Mouse (Mus musculus) forebrain, embryonic 15.5 days (tissue): ENCODE measurements around the gene Tbcc. TPM values are rescaled to one million over a fixed set of nuclear protein-coding genes. Genes with fewer than 3 reads are reported as not detected.

ENCODE experiments used
- ATAC-seq: fragments of 200-750 bp; cut with Nextera tagmentation; replicated peaks from 2 replicates; pipeline ENCODE4 v1.8.0; 2017; ENCODE audit warnings: mild to moderate bottlenecking, moderate TSS enrichment, moderate library complexity
- H3K27ac ChIP-seq: fragments of 300-500 bp; sonication (generic); replicated peaks from 2 replicates; pipeline ENCODE4 v1.5.1; 2015; ENCODE audit warnings: mild to moderate bottlenecking, inconsistent platforms
- H3K27me3 ChIP-seq: fragments of 300-500 bp; sonication (generic); 2 replicates; pipeline ENCODE4 v1.6.1; 2015; ENCODE audit warnings: inconsistent platforms
- H3K36me3 ChIP-seq: fragments of 300-500 bp; sonication (generic); 2 replicates; pipeline ENCODE4 v1.6.1; 2015; ENCODE audit warnings: mild to moderate bottlenecking, inconsistent platforms
- H3K4me1 ChIP-seq: fragments of 300-500 bp; sonication (generic); 2 replicates; pipeline ENCODE4 v1.6.1; 2015; ENCODE audit warnings: inconsistent platforms
- H3K4me2 ChIP-seq: fragments of 300-500 bp; sonication (generic); replicated peaks from 2 replicates; pipeline ENCODE4 v1.6.1; 2015; ENCODE audit warnings: mild to moderate bottlenecking, inconsistent platforms
- H3K4me3 ChIP-seq: fragments of 300-500 bp; sonication (generic); 2 replicates; pipeline ENCODE4 v1.5.1; 2015; ENCODE audit warnings: mild to moderate bottlenecking, inconsistent platforms
- H3K9ac ChIP-seq: fragments of 300-500 bp; sonication (generic); replicated peaks from 2 replicates; pipeline ENCODE4 v1.6.1; 2015; ENCODE audit warnings: mild to moderate bottlenecking, inconsistent platforms
- H3K9me3 ChIP-seq: fragments of 300-500 bp; sonication (generic); 2 replicates; pipeline ENCODE4 v1.6.1; 2016; ENCODE audit warnings: inconsistent platforms
- WGBS: fragments of 180-500 bp; shearing (Covaris S2); methylation state at CpG from one replicate; pipeline ENCODE4 v1.1.7; 2015; ENCODE audit warnings: mixed read lengths; 5-methylcytosine and 5-hydroxymethylcytosine counted together
- polyA plus RNA-seq: library from polyadenylated mRNA; unstranded; fragments of >200 nt; fragmentation: Nextera tagmentation; extraction: Ambion mirVana; gene quantifications from 2 replicates; pipeline ENCODE4 v1.2.1, GENCODE M21; 2015

The Tbcc gene
- polyA plus RNA-seq, 1 experiment from 2014 or later = 65.9 TPM

DNA sequence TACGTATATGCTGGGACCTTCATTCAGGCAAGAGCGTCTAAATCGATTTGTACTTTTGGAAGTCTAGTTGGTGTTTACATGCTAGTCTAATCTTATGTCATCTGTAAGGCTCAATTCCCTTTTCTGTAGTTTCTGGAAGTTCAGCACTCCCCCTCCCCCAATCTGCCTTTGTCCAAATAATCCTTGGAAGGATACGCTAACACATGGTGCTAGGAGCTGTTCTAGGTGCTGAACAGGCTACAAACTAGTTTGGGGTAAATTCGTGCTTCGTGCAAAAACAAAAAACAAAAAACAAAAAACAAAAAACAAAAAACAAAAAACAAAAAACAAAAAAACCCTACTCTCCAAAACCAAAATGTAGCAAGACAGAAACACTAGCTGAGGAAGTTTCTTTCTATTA lies 30.4 kb downstream of the Tbcc start:
- Histone ChIP-seq H3K9me3 (no peaks in the 10 kb centered on the region), H3K36me3 (no peaks in the 10 kb centered on the region), H3K4me3 (no peak overlapping the region), H3K27ac (no peak overlapping the region), H3K9ac (no peak overlapping the region), H3K27me3 (no peaks in the 10 kb centered on the region), H3K4me1 (no peaks in the 10 kb centered on the region), H3K4me2 (no peak overlapping the region)
- ATAC-seq = no peak
- WGBS = 59% methylated on average over 6 of the region's 6 CpGs

DNA sequence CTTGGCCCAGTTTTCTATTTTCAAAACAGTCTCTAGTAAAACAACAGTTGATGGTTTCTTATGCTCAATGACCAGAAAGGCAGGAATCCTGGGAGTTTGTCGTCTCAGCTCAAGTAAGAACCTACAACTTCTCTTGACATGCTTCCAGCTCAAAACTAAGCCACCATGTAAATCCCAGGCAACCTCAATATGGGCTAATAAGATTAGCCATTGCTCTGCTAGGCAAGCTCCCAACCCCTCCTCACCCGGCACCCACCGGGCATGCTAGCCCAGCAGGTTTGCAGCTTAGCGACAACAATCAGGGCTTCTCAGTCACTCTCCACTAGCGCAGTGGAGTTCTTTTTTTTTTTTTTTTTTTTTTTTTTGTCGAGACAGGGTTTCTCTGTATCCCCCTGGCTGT lies 35.7 kb downstream of the Tbcc start:
- Histone ChIP-seq H3K27ac (no peak overlapping the region), H3K36me3 (peaks cover 19% of the 10 kb centered on the region), H3K27me3 (no peaks in the 10 kb centered on the region), H3K9ac (no peak overlapping the region), H3K4me2 (no peak overlapping the region), H3K4me3 (no peak overlapping the region), H3K4me1 (no peaks in the 10 kb centered on the region), H3K9me3 (no peaks in the 10 kb centered on the region)
- ATAC-seq = no peak
- 45% methylated on average over 6 of the region's 6 CpGs for WGBS

DNA sequence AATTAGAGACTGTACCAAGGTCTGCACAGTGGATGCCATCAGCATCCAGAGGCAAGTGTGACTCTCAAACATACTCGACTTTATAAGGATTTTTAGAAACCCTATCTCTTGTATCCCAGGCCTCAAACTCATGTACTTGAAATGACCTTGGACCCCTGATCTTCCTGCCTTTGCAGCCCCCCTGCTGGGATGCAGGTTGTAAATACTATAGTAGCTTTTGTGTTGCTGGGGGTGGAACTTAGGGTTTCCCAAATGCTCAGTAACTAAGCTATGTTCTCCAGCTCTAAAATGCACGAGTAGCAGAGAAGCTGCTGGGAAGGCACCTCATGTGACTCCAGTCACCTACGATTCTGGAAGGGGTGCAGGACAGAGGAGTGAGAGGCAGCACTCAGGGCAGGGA lies 36.5 kb downstream of the Tbcc start:
- H3K4me3 ChIP-seq = no peak overlapping the region
- H3K4me1 ChIP-seq = no peaks in the 10 kb centered on the region
- peaks cover 27% of the 10 kb centered on the region for H3K36me3 ChIP-seq
- H3K27me3 ChIP-seq = no peaks in the 10 kb centered on the region
- H3K4me2 ChIP-seq = no peak overlapping the region
- H3K9ac ChIP-seq = no peak overlapping the region
- H3K9me3 ChIP-seq = no peaks in the 10 kb centered on the region
- 77% methylated on average over 3 of the region's 3 CpGs for WGBS
- no peak for ATAC-seq
- H3K27ac ChIP-seq = no peak overlapping the region

DNA sequence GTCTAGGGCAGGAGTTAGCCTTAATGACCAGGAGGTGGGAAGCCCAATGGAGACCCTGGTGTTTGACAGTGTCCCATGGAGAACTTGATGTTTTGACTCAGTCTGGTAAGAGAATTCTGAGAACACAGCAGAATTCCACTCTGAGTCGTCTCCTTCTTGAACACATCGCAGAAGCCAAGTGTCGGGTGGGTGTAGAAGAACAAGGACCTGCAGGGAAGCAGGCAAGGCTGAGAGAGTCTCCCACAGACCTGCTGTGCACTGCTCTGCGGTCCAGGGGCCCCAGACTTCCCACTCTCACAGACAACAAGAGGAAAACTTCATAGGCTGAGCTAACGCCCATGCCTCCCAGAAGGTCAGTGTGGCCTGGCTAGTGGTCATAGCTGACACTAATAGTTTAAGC lies 37.3 kb downstream of the Tbcc start:
- no peaks in the 10 kb centered on the region for H3K4me1 ChIP-seq
- WGBS = 94% methylated on average over 5 of the region's 5 CpGs
- no peak overlapping the region for H3K4me2 ChIP-seq
- H3K27ac ChIP-seq = no peak overlapping the region
- no peak overlapping the region for H3K4me3 ChIP-seq
- no peak overlapping the region for H3K9ac ChIP-seq
- no peak for ATAC-seq
- no peaks in the 10 kb centered on the region for H3K9me3 ChIP-seq
- H3K27me3 ChIP-seq = no peaks in the 10 kb centered on the region
- H3K36me3 ChIP-seq = peaks cover 35% of the 10 kb centered on the region

DNA sequence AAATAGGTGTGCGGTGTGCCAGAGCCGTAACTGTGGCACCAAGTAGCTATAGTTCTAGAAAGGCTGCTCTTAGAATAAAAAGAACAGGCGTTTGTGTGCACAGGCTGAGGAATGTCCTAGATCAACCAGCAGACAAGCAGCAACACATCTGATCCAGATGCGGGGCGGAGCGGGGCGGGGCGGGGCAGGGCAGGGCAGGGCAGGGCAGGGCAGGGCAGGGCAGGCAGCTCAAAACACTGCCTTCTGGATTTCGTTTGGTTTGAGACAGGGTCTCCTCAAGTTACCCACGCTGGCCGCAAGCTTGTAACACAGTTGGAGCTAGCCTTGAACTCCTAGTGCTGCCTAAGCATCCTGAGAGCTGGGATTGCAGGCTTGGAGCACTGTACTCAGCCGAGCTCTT lies 38.8 kb downstream of the Tbcc start:
- 86% methylated on average over 12 of the region's 12 CpGs for WGBS
- no peak overlapping the region for H3K9ac ChIP-seq
- H3K36me3 ChIP-seq = peaks cover 50% of the 10 kb centered on the region

DNA sequence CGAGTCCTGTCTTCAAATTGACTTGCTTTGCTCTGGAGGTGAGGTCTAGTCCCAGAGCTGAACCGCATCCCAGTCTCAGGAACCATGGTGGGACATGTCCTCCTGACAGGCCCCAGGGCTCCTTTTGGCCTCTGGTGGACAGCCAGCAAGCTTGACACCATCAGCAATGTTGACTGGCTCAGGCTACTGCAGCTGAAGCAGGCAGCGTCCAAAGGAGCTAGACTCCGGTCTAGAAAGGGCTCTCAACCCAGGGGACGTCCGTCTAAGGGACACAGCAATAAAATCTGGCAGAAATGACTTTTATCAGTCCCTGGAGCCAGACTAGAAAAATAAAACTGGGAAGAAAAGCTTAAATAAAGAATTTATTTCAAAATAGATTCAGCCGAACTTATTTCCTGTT lies 39.4 kb downstream of the Tbcc start:
- no peak overlapping the region for H3K27ac ChIP-seq
- no peak for ATAC-seq

More for the DNA sequence above, 38.8 kb downstream of the Tbcc start:
- Histone ChIP-seq H3K4me2 (no peak overlapping the region), H3K27ac (no peak overlapping the region), H3K27me3 (no peaks in the 10 kb centered on the region), H3K9me3 (no peaks in the 10 kb centered on the region), H3K4me3 (no peak overlapping the region), H3K4me1 (no peaks in the 10 kb centered on the region)
- no peak for ATAC-seq

DNA sequence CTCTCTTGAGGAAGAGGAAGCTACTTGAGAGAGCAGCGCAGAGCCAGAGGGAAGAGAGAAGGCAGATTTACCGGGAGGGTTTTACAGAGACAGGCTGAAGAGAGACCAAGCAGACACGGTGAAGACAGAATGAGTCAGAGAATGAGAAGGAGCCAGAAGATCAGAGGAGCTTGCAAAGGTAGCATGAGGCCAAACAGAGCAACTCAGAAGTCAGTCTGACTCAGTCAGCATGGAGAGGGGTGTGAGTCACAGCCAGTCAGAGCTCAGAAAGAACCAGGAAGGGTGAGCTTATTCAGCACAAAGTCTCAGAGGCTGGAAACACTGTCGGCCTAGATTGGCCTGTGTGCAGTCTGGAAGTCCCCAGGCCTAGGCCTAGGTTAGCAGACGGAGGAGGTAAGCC lies 42.5 kb downstream of the Tbcc start:
- no peaks in the 10 kb centered on the region for H3K9me3 ChIP-seq
- H3K4me1 ChIP-seq = no peaks in the 10 kb centered on the region
- H3K4me3 ChIP-seq = no peak overlapping the region
- peaks cover 86% of the 10 kb centered on the region for H3K36me3 ChIP-seq
- H3K27me3 ChIP-seq = no peaks in the 10 kb centered on the region
- H3K27ac ChIP-seq = no peak overlapping the region
- H3K9ac ChIP-seq = no peak overlapping the region
- H3K4me2 ChIP-seq = no peak overlapping the region
- no peak for ATAC-seq
- 98% methylated on average over 5 of the region's 5 CpGs for WGBS

More for the DNA sequence above, 39.4 kb downstream of the Tbcc start:
- 93% methylated on average over 7 of the region's 7 CpGs for WGBS
- Histone ChIP-seq H3K36me3 (peaks cover 56% of the 10 kb centered on the region), H3K4me1 (no peaks in the 10 kb centered on the region), H3K9me3 (no peaks in the 10 kb centered on the region), H3K9ac (no peak overlapping the region), H3K4me3 (no peak overlapping the region), H3K27me3 (no peaks in the 10 kb centered on the region), H3K4me2 (no peak overlapping the region)

DNA sequence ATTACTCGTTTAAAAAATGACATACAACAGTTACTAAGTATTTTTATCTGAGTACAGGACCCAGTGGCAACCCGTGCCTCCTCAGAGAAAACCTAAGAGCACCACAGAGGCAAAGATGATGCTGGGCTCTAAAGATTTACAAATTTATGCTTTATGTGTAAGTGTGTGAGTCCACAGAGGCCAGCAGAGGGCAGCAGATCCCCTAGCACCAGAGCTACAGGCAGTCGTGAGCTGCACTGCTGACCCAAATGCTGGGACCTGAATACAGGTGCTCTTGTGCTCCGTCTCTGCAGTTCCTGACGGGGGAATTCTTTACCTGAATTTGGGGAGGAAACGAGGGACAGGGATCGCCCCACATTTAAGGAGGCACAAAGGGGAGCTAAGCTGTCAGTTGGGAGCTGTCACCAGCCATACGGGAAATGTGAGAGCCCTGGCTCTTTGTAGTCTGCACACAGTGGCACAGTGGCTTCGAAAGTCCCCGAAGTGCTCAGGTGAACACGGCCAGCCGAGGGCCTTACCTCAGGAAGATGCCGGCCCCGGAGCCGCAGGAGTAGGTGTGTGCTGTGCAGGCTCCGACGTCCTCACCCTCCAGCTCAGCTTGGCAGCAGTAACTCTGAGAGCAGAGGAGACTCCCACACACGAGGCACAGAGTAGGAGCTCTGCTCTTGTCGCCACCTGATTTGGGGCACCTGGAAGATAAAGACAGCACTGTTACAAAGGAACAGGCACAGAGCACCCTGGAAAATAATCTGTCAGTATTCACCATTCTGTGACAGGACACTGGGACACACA lies 43.3 kb downstream of the Tbcc start:
- Histone ChIP-seq H3K36me3 (peaks cover 92% of the 10 kb centered on the region), H3K4me3 (no peak overlapping the region), H3K27me3 (no peaks in the 10 kb centered on the region), H3K9me3 (no peaks in the 10 kb centered on the region), H3K4me1 (no peaks in the 10 kb centered on the region), H3K4me2 (no peak overlapping the region), H3K27ac (no peak overlapping the region), H3K9ac (no peak overlapping the region)
- no peak for ATAC-seq
- WGBS = 76% methylated on average over 19 of the region's 19 CpGs

DNA sequence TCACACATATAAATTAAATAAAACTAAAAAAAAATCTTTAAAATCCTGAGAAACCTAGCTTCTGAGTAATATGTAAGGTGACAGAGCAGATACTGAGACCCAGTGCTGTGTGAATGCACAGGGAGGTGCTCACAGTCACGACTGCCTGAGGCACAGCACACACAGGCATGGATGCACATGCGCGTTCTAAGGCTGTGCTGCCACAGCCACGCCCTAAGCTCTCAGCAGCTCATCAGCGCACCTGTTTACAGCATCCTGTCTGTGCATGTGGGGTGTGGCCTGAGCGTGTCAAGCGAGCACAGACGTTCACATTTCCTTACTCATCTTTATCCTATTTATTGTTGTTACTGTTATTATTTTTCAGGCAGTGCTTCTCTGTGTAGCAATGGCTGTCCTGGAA lies 50.0 kb downstream of the Tbcc start:
- Histone ChIP-seq H3K36me3 (peaks cover 98% of the 10 kb centered on the region), H3K4me3 (no peak overlapping the region), H3K9me3 (no peaks in the 10 kb centered on the region), H3K27ac (no peak overlapping the region), H3K27me3 (no peaks in the 10 kb centered on the region), H3K4me2 (no peak overlapping the region), H3K9ac (no peak overlapping the region), H3K4me1 (no peaks in the 10 kb centered on the region)
- ATAC-seq = no peak
- WGBS = 92% methylated on average over 8 of the region's 8 CpGs

Other genes starting within 250 kb of the Tbcc start
- gene Klc4, start 244.7 kb upstream of the Tbcc start, polyA plus RNA-seq = 41.4 and 45.1 TPM in 2 replicates
- gene Mrpl2, start 244.5 kb upstream of the Tbcc start, polyA plus RNA-seq = 73.7 and 81.9 TPM in 2 replicates
- 35.9 and 36.5 TPM in 2 replicates for gene Cul7, start 240.3 kb upstream of the Tbcc start, polyA plus RNA-seq
- 49.5 and 49.9 TPM in 2 replicates for gene Rrp36, start 216.3 kb upstream of the Tbcc start, polyA plus RNA-seq
- gene Mea1, start 211.9 kb upstream of the Tbcc start, polyA plus RNA-seq = 214 and 222 TPM in 2 replicates
- 181 and 187 TPM in 2 replicates for gene Klhdc3, start 209.8 kb upstream of the Tbcc start, polyA plus RNA-seq
- gene Ppp2r5d, start 185.6 kb upstream of the Tbcc start, polyA plus RNA-seq = 88.0 and 93.4 TPM in 2 replicates
- 25.2 and 27.9 TPM in 2 replicates for gene Pex6, start 179.2 kb upstream of the Tbcc start, polyA plus RNA-seq
- gene Gnmt, start 161.5 kb upstream of the Tbcc start, polyA plus RNA-seq = 0.89 and 0.95 TPM in 2 replicates
- gene Cnpy3, start 138.5 kb upstream of the Tbcc start, polyA plus RNA-seq = 66.4 and 69.1 TPM in 2 replicates
- 0.19 and 0.27 TPM in 2 replicates for gene Ptcra, start 127.0 kb upstream of the Tbcc start, polyA plus RNA-seq
- 56.0 and 63.6 TPM in 2 replicates for gene 2310039H08Rik, start 118.0 kb upstream of the Tbcc start, polyA plus RNA-seq
- 114 and 122 TPM in 2 replicates for gene Rpl7l1, start 108.0 kb upstream of the Tbcc start, polyA plus RNA-seq
- 8.9 and 9.2 TPM in 2 replicates for gene Bicral, start 32.2 kb upstream of the Tbcc start, polyA plus RNA-seq
- gene Prph2, start 19.8 kb downstream of the Tbcc start, polyA plus RNA-seq = not detected in 2 replicates
- 17.3 and 17.4 TPM in 2 replicates for gene Ubr2, start 119.9 kb downstream of the Tbcc start, polyA plus RNA-seq